Mouse (Mus musculus): ENCODE results near the gene Fam183b. TPM values are rescaled to one million over a fixed set of nuclear protein-coding genes. Genes with fewer than 3 reads are reported as not detected.

Gene Fam183b
- polyA plus RNA-seq (2015; fragmentation: Illumina TruSeq; extraction: RNeasy Lipid Tissue Mini Kit (QIAGEN cat#74804); ENCODE audit: low read depth, low replicate concordance), result 10.0 TPM

DNA sequence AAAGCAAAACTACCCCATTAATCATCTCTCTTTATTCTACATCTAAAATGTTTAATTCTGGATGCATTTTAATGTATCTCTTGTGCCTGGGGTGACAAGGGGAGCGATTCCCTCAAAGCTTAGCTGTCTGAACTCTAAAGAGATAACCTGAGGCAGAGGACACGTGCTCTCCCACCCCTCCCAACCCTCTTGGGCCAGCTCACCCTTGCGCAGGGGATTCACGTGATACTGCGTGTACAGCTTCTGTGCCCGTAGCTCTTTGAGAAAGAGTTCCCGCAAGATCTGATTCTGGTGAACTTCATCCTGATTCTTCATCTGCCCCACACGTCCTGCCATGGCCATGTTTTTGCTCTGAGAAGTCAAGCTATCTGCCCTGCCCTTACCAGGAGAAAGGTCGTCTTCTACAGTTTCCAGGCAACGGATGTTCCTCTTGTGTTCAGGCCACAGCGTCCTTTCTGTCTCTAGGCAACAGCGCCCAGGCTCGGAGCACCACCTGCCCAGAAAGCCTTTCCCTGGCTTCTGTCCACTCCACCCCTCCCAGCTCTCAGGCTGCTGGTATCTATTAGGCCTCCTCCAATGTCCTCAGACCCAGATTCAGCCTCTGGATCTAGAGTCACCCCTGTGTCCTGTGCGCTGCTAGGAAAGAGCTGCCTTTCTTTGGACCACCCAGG lies at the start of gene Fam183b:
TSS of gene Fam183b (minus strand) at position 403 of the 671 bp plus-strand sequence.

DNA sequence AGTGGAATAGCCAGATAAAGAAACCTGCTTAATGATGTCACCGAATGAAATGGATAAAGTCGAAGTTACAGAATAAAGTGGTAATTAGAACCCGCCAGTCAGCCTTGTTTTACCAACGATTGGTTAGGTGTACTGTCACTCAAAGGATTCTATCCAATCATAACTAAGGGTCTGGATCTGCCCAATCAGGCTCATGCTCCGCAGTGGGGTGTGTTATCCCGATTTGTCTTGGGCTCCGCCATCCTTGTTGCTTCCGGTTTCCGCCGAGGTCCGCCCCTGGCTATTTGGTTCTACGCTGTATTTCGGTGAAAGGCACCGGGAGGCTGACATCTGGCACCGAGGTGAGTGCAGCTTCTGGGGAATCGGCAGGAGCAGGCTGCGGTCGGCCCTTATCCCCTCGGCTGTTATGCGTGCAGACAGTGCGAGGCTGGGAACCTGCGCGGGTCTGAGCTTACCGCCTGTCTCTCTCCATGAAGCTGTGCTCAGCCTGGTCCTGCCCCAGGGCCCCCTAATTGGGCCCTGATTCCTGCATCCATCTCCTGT lies 45.2 kb upstream of the Fam183b start, which contains the start of gene Gm12258:
TSS of gene Gm12258 (plus strand) at position 240 of the 543 bp plus-strand sequence.

DNA sequence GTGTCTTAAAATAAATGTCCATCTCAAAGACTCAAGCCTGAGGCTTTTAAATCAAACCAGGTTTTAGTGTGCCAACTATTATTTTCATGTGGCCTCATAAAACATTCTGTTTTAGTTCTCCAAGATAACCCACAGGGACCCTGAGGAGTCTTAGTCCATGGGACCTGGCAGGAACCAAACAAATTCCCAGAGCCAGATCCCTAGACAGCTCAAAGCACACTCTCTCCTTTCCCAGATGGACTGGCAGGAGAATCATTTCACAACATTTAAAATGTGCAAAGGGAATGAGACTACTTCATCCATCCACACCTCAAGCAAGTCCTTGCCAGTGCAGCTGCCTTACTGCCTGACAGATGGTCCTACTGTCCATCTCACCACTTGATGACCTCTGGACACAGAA lies 37.2 kb upstream of the Fam183b start, which contains the start of gene Olfr311:
TSS of gene Olfr311 (plus strand) at position 301 of the 400 bp plus-strand sequence.

DNA sequence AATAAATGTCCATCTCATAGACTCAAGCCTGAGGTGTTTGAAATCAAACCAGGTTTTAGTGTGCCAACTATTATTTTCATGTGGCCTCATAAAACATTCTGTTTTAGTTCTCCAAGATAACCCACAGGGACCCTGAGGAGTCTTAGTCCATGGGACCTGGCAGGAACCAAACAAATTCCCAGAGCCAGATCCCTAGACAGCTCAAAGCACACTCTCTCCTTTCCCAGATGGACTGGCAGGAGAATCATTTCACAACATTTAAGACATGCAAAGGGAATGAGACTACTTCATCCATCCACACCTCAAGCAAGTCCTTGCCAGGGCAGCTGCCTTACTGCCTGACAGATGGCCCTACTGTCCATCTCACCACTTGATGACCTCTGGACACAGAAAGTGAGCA lies 27.2 kb upstream of the Fam183b start, which contains the start of gene Olfr312:
TSS of gene Olfr312 (plus strand) at position 301 of the 400 bp plus-strand sequence.

DNA sequence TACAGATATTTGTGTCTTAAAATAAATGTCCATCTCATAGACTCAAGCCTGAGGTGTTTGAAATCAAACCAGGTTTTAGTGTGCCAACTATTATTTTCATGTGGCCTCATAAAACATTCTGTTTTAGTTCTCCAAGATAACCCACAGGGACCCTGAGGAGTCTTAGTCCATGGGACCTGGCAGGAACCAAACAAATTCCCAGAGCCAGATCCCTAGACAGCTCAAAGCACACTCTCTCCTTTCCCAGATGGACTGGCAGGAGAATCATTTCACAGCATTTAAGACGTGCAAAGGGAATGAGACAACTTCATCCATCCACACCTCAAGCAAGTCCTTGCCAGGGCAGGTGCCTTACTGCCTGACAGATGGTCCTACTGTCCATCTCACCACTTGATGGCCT lies 12.9 kb upstream of the Fam183b start, which contains the start of gene Olfr313:
TSS of gene Olfr313 (plus strand) at position 301 of the 400 bp plus-strand sequence.

DNA sequence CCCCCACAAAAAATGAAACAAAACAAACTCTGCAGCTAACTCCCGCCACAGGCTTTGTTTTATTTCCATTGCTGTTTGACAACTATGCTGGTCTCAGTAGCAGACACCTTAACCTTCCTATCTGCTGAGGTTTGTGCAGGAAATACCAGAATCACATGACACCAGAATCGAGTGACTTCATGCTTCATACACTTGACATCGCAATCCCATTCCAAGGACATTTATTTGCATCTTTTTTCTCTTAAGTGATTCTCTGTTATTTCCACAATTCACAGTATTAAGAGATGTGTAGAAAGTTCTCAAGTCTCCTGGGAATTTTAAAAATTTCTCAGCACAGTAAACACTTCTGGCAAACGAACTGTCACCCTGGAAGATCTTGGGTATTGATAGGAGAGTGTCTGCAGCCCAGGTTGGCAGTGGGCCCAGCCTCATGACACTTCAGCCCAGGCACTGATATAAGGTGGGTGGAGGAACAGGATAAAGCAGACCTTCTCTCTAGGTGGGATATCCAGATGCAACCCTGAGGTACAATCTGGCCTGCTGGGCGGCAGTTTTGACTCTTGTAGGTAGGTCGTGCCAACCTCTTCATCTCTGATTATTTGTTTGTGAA lies 19.2 kb downstream of the Fam183b start, which contains the start of gene Olfr314:
TSS of gene Olfr314 (plus strand) at position 473 of the 610 bp plus-strand sequence.

DNA sequence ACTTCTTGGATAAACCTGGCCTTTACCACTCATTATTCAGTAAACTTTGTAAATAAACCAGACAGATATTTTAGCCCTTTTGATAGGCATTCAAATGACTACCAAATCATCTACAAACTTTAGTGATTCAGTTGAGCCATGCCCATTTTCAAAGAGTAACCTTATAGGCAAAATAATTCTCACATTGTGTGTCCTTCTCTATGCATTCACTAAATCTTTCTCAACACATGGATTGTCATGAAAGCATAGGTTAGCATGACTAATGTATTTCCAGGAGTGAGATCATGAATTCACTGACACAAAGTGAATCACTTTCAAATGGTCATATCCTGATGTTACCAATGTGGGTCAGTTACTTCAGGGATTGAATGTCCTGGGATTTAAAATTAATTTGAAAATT lies 28.9 kb downstream of the Fam183b start, which contains the start of gene Olfr315:
TSS of gene Olfr315 (plus strand) at position 301 of the 400 bp plus-strand sequence.

DNA sequence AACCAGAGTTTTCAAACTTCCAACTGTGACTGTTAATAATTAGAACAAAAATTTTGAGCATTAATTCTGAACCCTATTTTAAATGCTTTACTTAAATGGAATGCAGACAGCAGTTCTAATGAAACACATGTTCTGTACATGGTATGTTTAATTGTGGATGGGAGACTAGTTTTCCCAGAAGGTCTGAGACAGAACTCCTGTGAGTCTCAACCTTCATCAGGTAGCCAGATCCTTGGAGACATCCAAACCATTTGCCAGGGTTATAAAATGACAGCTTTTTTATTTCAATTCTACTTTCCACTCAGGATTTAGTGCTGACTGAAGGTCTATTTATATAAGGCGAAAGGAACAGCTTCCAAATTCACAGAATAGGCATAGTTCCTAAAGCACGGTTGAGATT lies 49.3 kb downstream of the Fam183b start, which contains the start of gene Olfr316:
TSS of gene Olfr316 (plus strand) at position 301 of the 400 bp plus-strand sequence.

Other genes starting within 250 kb of the Fam183b start
- not detected for gene Olfr328, start 246.3 kb downstream of the Fam183b start, polyA plus RNA-seq (2015; fragmentation: Illumina TruSeq; extraction: RNeasy Lipid Tissue Mini Kit (QIAGEN cat#74804); ENCODE audit: low read depth, low replicate concordance)
- not detected for gene Olfr224, start 231.4 kb downstream of the Fam183b start, polyA plus RNA-seq (2015; fragmentation: Illumina TruSeq; extraction: RNeasy Lipid Tissue Mini Kit (QIAGEN cat#74804); ENCODE audit: low read depth, low replicate concordance)
- gene Olfr325, start 224.2 kb downstream of the Fam183b start, polyA plus RNA-seq (2015; fragmentation: Illumina TruSeq; extraction: RNeasy Lipid Tissue Mini Kit (QIAGEN cat#74804); ENCODE audit: low read depth, low replicate concordance), result not detected
- not detected for gene Olfr324, start 206.8 kb downstream of the Fam183b start, polyA plus RNA-seq (2015; fragmentation: Illumina TruSeq; extraction: RNeasy Lipid Tissue Mini Kit (QIAGEN cat#74804); ENCODE audit: low read depth, low replicate concordance)
- gene 2210407C18Rik, start 185.9 kb downstream of the Fam183b start, polyA plus RNA-seq (2015; fragmentation: Illumina TruSeq; extraction: RNeasy Lipid Tissue Mini Kit (QIAGEN cat#74804); ENCODE audit: low read depth, low replicate concordance), result not detected
- gene Olfr323, start 171.5 kb downstream of the Fam183b start, polyA plus RNA-seq (2015; fragmentation: Illumina TruSeq; extraction: RNeasy Lipid Tissue Mini Kit (QIAGEN cat#74804); ENCODE audit: low read depth, low replicate concordance), result not detected
- not detected for gene Trim58, start 161.5 kb downstream of the Fam183b start, polyA plus RNA-seq (2015; fragmentation: Illumina TruSeq; extraction: RNeasy Lipid Tissue Mini Kit (QIAGEN cat#74804); ENCODE audit: low read depth, low replicate concordance)
- not detected for gene Olfr322, start 143.2 kb downstream of the Fam183b start, polyA plus RNA-seq (2015; fragmentation: Illumina TruSeq; extraction: RNeasy Lipid Tissue Mini Kit (QIAGEN cat#74804); ENCODE audit: low read depth, low replicate concordance)
- not detected for gene Olfr320, start 120.9 kb downstream of the Fam183b start, polyA plus RNA-seq (2015; fragmentation: Illumina TruSeq; extraction: RNeasy Lipid Tissue Mini Kit (QIAGEN cat#74804); ENCODE audit: low read depth, low replicate concordance)
- not detected for gene Olfr319, start 102.8 kb downstream of the Fam183b start, polyA plus RNA-seq (2015; fragmentation: Illumina TruSeq; extraction: RNeasy Lipid Tissue Mini Kit (QIAGEN cat#74804); ENCODE audit: low read depth, low replicate concordance)
- not detected for gene Olfr318, start 77.9 kb downstream of the Fam183b start, polyA plus RNA-seq (2015; fragmentation: Illumina TruSeq; extraction: RNeasy Lipid Tissue Mini Kit (QIAGEN cat#74804); ENCODE audit: low read depth, low replicate concordance)
- gene Olfr317, start 62.7 kb downstream of the Fam183b start, polyA plus RNA-seq (2015; fragmentation: Illumina TruSeq; extraction: RNeasy Lipid Tissue Mini Kit (QIAGEN cat#74804); ENCODE audit: low read depth, low replicate concordance), result not detected
- 1.3 TPM for gene Olfr316, start 49.2 kb downstream of the Fam183b start, polyA plus RNA-seq (2015; fragmentation: Illumina TruSeq; extraction: RNeasy Lipid Tissue Mini Kit (QIAGEN cat#74804); ENCODE audit: low read depth, low replicate concordance)
- gene Olfr315, start 28.8 kb downstream of the Fam183b start, polyA plus RNA-seq (2015; fragmentation: Illumina TruSeq; extraction: RNeasy Lipid Tissue Mini Kit (QIAGEN cat#74804); ENCODE audit: low read depth, low replicate concordance), result not detected
- not detected for gene Olfr314, start 19.0 kb downstream of the Fam183b start, polyA plus RNA-seq (2015; fragmentation: Illumina TruSeq; extraction: RNeasy Lipid Tissue Mini Kit (QIAGEN cat#74804); ENCODE audit: low read depth, low replicate concordance)
- gene Olfr313, start 13.0 kb upstream of the Fam183b start, polyA plus RNA-seq (2015; fragmentation: Illumina TruSeq; extraction: RNeasy Lipid Tissue Mini Kit (QIAGEN cat#74804); ENCODE audit: low read depth, low replicate concordance), result not detected
- gene Olfr312, start 27.3 kb upstream of the Fam183b start, polyA plus RNA-seq (2015; fragmentation: Illumina TruSeq; extraction: RNeasy Lipid Tissue Mini Kit (QIAGEN cat#74804); ENCODE audit: low read depth, low replicate concordance), result not detected
- not detected for gene Olfr311, start 37.3 kb upstream of the Fam183b start, polyA plus RNA-seq (2015; fragmentation: Illumina TruSeq; extraction: RNeasy Lipid Tissue Mini Kit (QIAGEN cat#74804); ENCODE audit: low read depth, low replicate concordance)
- gene Gm12258, start 45.2 kb upstream of the Fam183b start, polyA plus RNA-seq (2015; fragmentation: Illumina TruSeq; extraction: RNeasy Lipid Tissue Mini Kit (QIAGEN cat#74804); ENCODE audit: low read depth, low replicate concordance), result 18.0 TPM
- 7.1 TPM for gene 2810021J22Rik, start 65.3 kb upstream of the Fam183b start, polyA plus RNA-seq (2015; fragmentation: Illumina TruSeq; extraction: RNeasy Lipid Tissue Mini Kit (QIAGEN cat#74804); ENCODE audit: low read depth, low replicate concordance)
- gene Zfp39, start 102.3 kb upstream of the Fam183b start, polyA plus RNA-seq (2015; fragmentation: Illumina TruSeq; extraction: RNeasy Lipid Tissue Mini Kit (QIAGEN cat#74804); ENCODE audit: low read depth, low replicate concordance), result 5.3 TPM
- gene Btnl10, start 115.9 kb upstream of the Fam183b start, polyA plus RNA-seq (2015; fragmentation: Illumina TruSeq; extraction: RNeasy Lipid Tissue Mini Kit (QIAGEN cat#74804); ENCODE audit: low read depth, low replicate concordance), result not detected
- gene Rnf187, start 137.0 kb upstream of the Fam183b start, polyA plus RNA-seq (2015; fragmentation: Illumina TruSeq; extraction: RNeasy Lipid Tissue Mini Kit (QIAGEN cat#74804); ENCODE audit: low read depth, low replicate concordance), result 331 TPM
- 67.2 TPM for gene Hist3h2ba, start 147.0 kb upstream of the Fam183b start, polyA plus RNA-seq (2015; fragmentation: Illumina TruSeq; extraction: RNeasy Lipid Tissue Mini Kit (QIAGEN cat#74804); ENCODE audit: low read depth, low replicate concordance)
- 33.6 TPM for gene Hist3h2a, start 152.7 kb upstream of the Fam183b start, polyA plus RNA-seq (2015; fragmentation: Illumina TruSeq; extraction: RNeasy Lipid Tissue Mini Kit (QIAGEN cat#74804); ENCODE audit: low read depth, low replicate concordance)
- gene Trim17, start 152.7 kb upstream of the Fam183b start, polyA plus RNA-seq (2015; fragmentation: Illumina TruSeq; extraction: RNeasy Lipid Tissue Mini Kit (QIAGEN cat#74804); ENCODE audit: low read depth, low replicate concordance), result 5.9 TPM
- 17.7 TPM for gene Trim11, start 176.1 kb upstream of the Fam183b start, polyA plus RNA-seq (2015; fragmentation: Illumina TruSeq; extraction: RNeasy Lipid Tissue Mini Kit (QIAGEN cat#74804); ENCODE audit: low read depth, low replicate concordance)